8 mouse cellular contexts compared by ENCODE assay signal in the genomic region with DNA sequence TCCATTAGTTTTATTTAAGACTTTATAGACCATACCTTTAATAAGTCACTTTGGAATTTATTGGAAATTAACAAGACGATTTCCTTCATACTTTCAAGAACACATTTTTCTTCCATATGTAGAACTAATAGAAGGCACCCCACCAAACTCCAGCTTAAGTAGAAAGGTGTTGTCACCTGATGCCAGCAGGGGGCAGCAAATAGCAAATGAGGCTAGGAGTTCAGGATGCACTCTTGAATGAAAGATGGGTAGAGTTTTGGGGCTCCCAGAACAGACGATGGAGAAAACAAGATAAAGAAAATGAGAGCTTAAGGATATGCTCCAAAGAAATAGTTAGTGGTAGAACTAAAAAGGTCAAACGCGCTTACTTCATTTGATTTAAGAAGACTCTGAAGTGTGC.
DNase-seq lines count a peak whose midpoint lies in the region; ATAC-seq and TF ChIP-seq lines count a peak whose summit lies in the region.

No protein-coding gene starts in this region.

- H3K9ac ChIP-seq in liver, adult 2 months (ENCODE audit: low read depth, low read length) = no peak overlapping the region
- H3K9ac ChIP-seq in liver, embryonic 12.5 days = no peak overlapping the region

- DNase-seq in liver, adult 2 months (ENCODE audit: extremely low read depth, low read depth, low spot score) = peak; percentile 55
- DNase-seq in Patski (ENCODE audit: low read depth, low spot score) = peak; percentile 20
- peak; percentile 53 to 65 for DNase-seq in cerebellum, adult 18-20 months
- DNase-seq in frontal cortex, postnatal 36 days (ENCODE audit: low spot score in 2 of 2) = peak; percentile 60
- DNase-seq in left cerebral cortex, adult 18-20 months (ENCODE audit: low spot score in 2 of 2) = peak; percentile 68 to 77
- peak; percentile 20 for DNase-seq in retina, postnatal 7 days (ENCODE audit: low read depth, low spot score)
- no peak for DNase-seq in T-cell, adult 2 months (ENCODE audit: low spot score)

- no peak overlapping the region for H3K4me3 ChIP-seq in liver, adult 2 months (ENCODE audit: insufficient read depth, low read depth, low read length)
- H3K4me3 ChIP-seq in liver, embryonic 12.5 days = no peak overlapping the region

- H3K79me2 ChIP-seq in liver, adult 2 months (ENCODE audit: control insufficient read depth, insufficient read depth, low read length) = no peaks in the 10 kb centered on the region

- no peaks in the 10 kb centered on the region for H3K36me3 ChIP-seq in liver, adult 2 months (ENCODE audit: control insufficient read depth, insufficient read depth, low read length)
- no peaks in the 10 kb centered on the region for H3K36me3 ChIP-seq in liver, embryonic 12.5 days

- in situ Hi-C loops in Patski (cut with MboI; ENCODE audit: low pct_unique_long_range_greater_than_20kb) = loop anchor here (5.0 to 25.0 kb wide), 4 partner anchors 597 to 1195 kb away; partner anchors contain the start of genes Kif18a and Mettl15

- no peak overlapping the region for H3K27ac ChIP-seq in liver, adult 2 months (replicated peaks; ENCODE audit: insufficient read depth, low read depth, low read length)
- H3K27ac ChIP-seq in liver, embryonic 12.5 days = no peak overlapping the region

- CTCF ChIA-PET in Patski (lab: Charles Lee) = interaction anchor here (1.0 to 2.1 kb wide), 9 partner anchors 10 to 1004 kb away, joined by 3 to 8 read pairs (median 4); no protein-coding TSS in a partner anchor

- H3K4me1 ChIP-seq in liver, adult 2 months (ENCODE audit: control insufficient read depth, insufficient read depth, low read length) = no peaks in the 10 kb centered on the region
- no peaks in the 10 kb centered on the region for H3K4me1 ChIP-seq in liver, embryonic 12.5 days

- H3K4me2 ChIP-seq in liver, embryonic 12.5 days = no peak overlapping the region

- WGBS in liver, adult 2 months = 50% methylated on average over 4 of the region's 4 CpGs
- WGBS in liver, embryonic 12.5 days (ENCODE audit: insufficient replicate concordance) = 41% methylated on average over 4 of the region's 4 CpGs

- POLR2A ChIA-PET in Patski (lab: Charles Lee) = no interaction called here

- no peaks in the 10 kb centered on the region for H3K9me3 ChIP-seq in liver, embryonic 12.5 days (replicated peaks)

- H3K27me3 ChIP-seq in liver, adult 2 months (ENCODE audit: control insufficient read depth, insufficient read depth, low read length) = no peaks in the 10 kb centered on the region
- no peaks in the 10 kb centered on the region for H3K27me3 ChIP-seq in liver, embryonic 12.5 days (replicated peaks)
- H3K27me3 ChIP-seq in Patski = no peaks in the 10 kb centered on the region

- no peak for TF ChIP-seq POLR2A in liver, adult 2 months (IDR thresholded peaks at IDR 0.05; ENCODE audit: extremely low read depth, insufficient read depth, low read length)

- TF ChIP-seq CTCF in liver, adult 2 months (IDR thresholded peaks at IDR 0.05; ENCODE audit: low read depth, low read length) = peak; percentile 51
- TF ChIP-seq CTCF in Patski (IDR thresholded peaks at IDR 0.05) = peak; percentile 89

- no peak for ATAC-seq in liver, embryonic 12.5 days
- ATAC-seq in Patski = no peak
